Mouse (Mus musculus) kidney, adult 2 months (tissue): ENCODE measurements around the gene Creb5. TPM values are rescaled to one million over a fixed set of nuclear protein-coding genes. Genes with fewer than 3 reads are reported as not detected.

ENCODE experiments used
- DNase-seq: peaks from one replicate; pipeline ENCODE4 v3.0.0; 2021
- H3K27ac ChIP-seq: fragments of 200-500 bp; 2 replicates; pipeline ENCODE4 v1.5.1; 2012; ENCODE audit warnings: low read depth, low read length, control low read depth, inconsistent platforms; ENCODE audit not compliant: insufficient read depth
- H3K27me3 ChIP-seq: fragments of 200-500 bp; replicated peaks from 2 replicates; pipeline ENCODE4 v1.6.1; 2012; ENCODE audit warnings: mild to moderate bottlenecking, moderate library complexity, low read length, inconsistent platforms; ENCODE audit not compliant: control insufficient read depth, insufficient read depth
- H3K36me3 ChIP-seq: fragments of 200-500 bp; 2 replicates; pipeline ENCODE4 v1.6.1; 2012; ENCODE audit warnings: mild to moderate bottlenecking, moderate library complexity, low read length, inconsistent platforms; ENCODE audit not compliant: control insufficient read depth, insufficient read depth
- H3K4me1 ChIP-seq: fragments of 200-500 bp; 2 replicates; pipeline ENCODE4 v1.6.1; 2011; ENCODE audit warnings: low read length; ENCODE audit not compliant: control insufficient read depth, insufficient read depth
- H3K4me3 ChIP-seq: fragments of 200-500 bp; 2 replicates; pipeline ENCODE4 v1.5.1; 2011; ENCODE audit warnings: mild to moderate bottlenecking, low read depth, low read length, control low read depth; ENCODE audit not compliant: insufficient read depth
- CTCF ChIP-seq: fragments of 200-500 bp; conservative IDR thresholded peaks from 2 replicates; pipeline ENCODE4 v1.5.1; 2011; ENCODE audit warnings: low read depth, mild to moderate bottlenecking, control low read depth, low read length, moderate library complexity, mixed read lengths; ENCODE audit not compliant: insufficient read depth, insufficient read length
- POLR2A ChIP-seq: fragments of 200-500 bp; IDR thresholded peaks from one replicate; pipeline ENCODE4 v1.6.1; 2011; ENCODE audit warnings: low read depth, low read length, control low read depth
- WGBS: fragments of 180-500 bp; shearing (Covaris S2); methylation state at CpG from one replicate; pipeline ENCODE4 v1.1.7; 2018; 5-methylcytosine and 5-hydroxymethylcytosine counted together
- polyA plus RNA-seq: library from polyadenylated mRNA; depleted of rRNA; stranded (reverse); fragments of >200 nt; gene quantifications from 2 replicates; pipeline ENCODE4 v1.2.3, GENCODE M21; 2012

Creb5 gene
- polyA plus RNA-seq, 1 experiment, result 0.67 TPM

DNA sequence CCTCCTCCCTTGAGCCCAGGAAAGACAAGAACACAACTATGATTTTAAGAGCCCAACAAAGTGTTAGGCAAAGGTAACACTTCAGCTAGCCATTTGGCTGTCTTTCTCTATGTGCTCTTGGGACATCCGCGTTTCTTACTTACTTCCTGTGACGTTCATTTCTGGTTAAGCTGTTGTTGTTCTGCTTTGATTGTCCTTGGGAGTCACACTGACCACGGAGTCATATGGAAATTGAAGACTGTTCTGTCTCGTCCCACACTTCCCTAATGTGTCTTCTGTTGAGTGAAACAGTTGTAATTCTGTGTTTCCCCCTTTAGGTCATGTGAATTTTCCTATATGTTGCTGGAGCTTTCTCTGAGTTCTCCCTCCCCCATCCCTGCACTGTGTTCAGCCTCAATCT, 305.2 kb downstream of the Creb5 start:
- Histone ChIP-seq H3K36me3 (no peaks in the 10 kb centered on the region), H3K27ac (no peak overlapping the region), H3K27me3 (no peaks in the 10 kb centered on the region), H3K4me3 (no peak overlapping the region), H3K4me1 (no peaks in the 10 kb centered on the region)
- WGBS, result 80% methylated on average over 5 of the region's 5 CpGs
- DNase-seq, result peak; percentile 9
- TF ChIP-seq POLR2A, result no peak

- Histone ChIP-seq H3K27ac (no peak overlapping the region), H3K4me1 (no peaks in the 10 kb centered on the region)
Measured at GRCm38 (mm10) chr6:53593603-53594002, 306.5 kb downstream of the Creb5 start.

GRCm38 (mm10) chr6:53594316-53594715, 307.2 kb downstream of the Creb5 start:
- Histone ChIP-seq H3K4me1 (no peaks in the 10 kb centered on the region), H3K36me3 (no peaks in the 10 kb centered on the region), H3K27ac (no peak overlapping the region), H3K4me3 (no peak overlapping the region), H3K27me3 (no peaks in the 10 kb centered on the region)
- WGBS, result 67% methylated on average over 4 of the region's 4 CpGs
- TF ChIP-seq POLR2A (no peak), CTCF (no peak)
- no peak for DNase-seq

More at GRCm38 (mm10) chr6:53593603-53594002, 306.5 kb downstream of the Creb5 start:
- no peak for DNase-seq
- Histone ChIP-seq H3K36me3 (no peaks in the 10 kb centered on the region), H3K4me3 (no peak overlapping the region), H3K27me3 (no peaks in the 10 kb centered on the region)
- TF ChIP-seq POLR2A (no peak), CTCF (no peak)
- WGBS, result 61% methylated on average over 4 of the region's 4 CpGs

GRCm38 (mm10) chr6:53596402-53596801, 309.3 kb downstream of the Creb5 start:
- DNase-seq, result no peak
- Histone ChIP-seq H3K4me3 (no peak overlapping the region), H3K27me3 (no peaks in the 10 kb centered on the region; the same call in 1 of the 2 replicates), H3K4me1 (no peaks in the 10 kb centered on the region), H3K27ac (no peak overlapping the region), H3K36me3 (no peaks in the 10 kb centered on the region)
- TF ChIP-seq CTCF (no peak), POLR2A (no peak)
- WGBS, result 74% methylated on average over 2 of the region's 2 CpGs

DNA sequence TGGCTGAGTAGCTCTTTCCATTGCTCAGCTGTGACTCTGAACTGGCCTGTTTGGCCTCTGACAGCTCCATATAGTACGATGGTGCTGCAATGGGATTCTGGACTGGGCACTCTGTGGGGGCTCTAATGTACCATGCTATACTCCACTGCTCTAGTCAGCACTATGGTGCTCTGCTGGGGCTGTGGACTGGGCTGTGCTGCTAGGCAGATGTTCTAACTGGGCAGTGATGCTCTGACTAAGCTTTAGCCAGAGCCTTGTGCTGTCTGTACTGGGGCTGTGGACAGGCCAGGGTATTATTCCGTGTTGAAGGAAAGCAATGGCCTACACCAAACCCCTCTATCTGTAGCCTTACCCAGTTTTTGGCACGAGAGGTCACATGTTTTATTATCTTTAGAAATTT, 316.0 kb downstream of the Creb5 start:
- Histone ChIP-seq H3K4me1 (no peaks in the 10 kb centered on the region), H3K27ac (no peak overlapping the region), H3K4me3 (no peak overlapping the region), H3K36me3 (no peaks in the 10 kb centered on the region), H3K27me3 (no peaks in the 10 kb centered on the region; the same call in 1 of the 2 replicates)
- DNase-seq, result no peak
- WGBS, result 86% methylated on average over 3 of the region's 3 CpGs
- no peak for TF ChIP-seq CTCF
- TF ChIP-seq POLR2A, result no peak

GRCm38 (mm10) chr6:53603695-53604094, 316.6 kb downstream of the Creb5 start:
- peak; percentile 8 for DNase-seq
- TF ChIP-seq POLR2A (no peak), CTCF (no peak)
- H3K4me3 ChIP-seq, result no peak overlapping the region
- H3K27ac ChIP-seq, result no peak overlapping the region
- no peaks in the 10 kb centered on the region for H3K4me1 ChIP-seq
- 63% methylated on average over 5 of the region's 5 CpGs for WGBS
- no peaks in the 10 kb centered on the region; the same call in 1 of the 2 replicates for H3K27me3 ChIP-seq
- H3K36me3 ChIP-seq, result no peaks in the 10 kb centered on the region

- DNase-seq, result no peak
- no peak overlapping the region for H3K4me3 ChIP-seq
- no peaks in the 10 kb centered on the region for H3K36me3 ChIP-seq
- TF ChIP-seq CTCF, result no peak
- TF ChIP-seq POLR2A, result no peak
- no peaks in the 10 kb centered on the region; the same call in 1 of the 2 replicates for H3K27me3 ChIP-seq
- WGBS, result 78% methylated on average over 3 of the region's 3 CpGs
- H3K27ac ChIP-seq, result no peak overlapping the region
- no peaks in the 10 kb centered on the region for H3K4me1 ChIP-seq
Measured at GRCm38 (mm10) chr6:53604386-53604785, 317.3 kb downstream of the Creb5 start.

GRCm38 (mm10) chr6:53605184-53605583, 318.1 kb downstream of the Creb5 start:
- no peak for TF ChIP-seq POLR2A
- no peak for TF ChIP-seq CTCF
- H3K4me1 ChIP-seq, result no peaks in the 10 kb centered on the region
- no peak for DNase-seq
- no peak overlapping the region for H3K4me3 ChIP-seq
- H3K36me3 ChIP-seq, result no peaks in the 10 kb centered on the region
- WGBS, result 96% methylated on average over 2 of the region's 2 CpGs
- no peaks in the 10 kb centered on the region; the same call in 1 of the 2 replicates for H3K27me3 ChIP-seq
- no peak overlapping the region for H3K27ac ChIP-seq
